Mouse (Mus musculus) limb, embryonic 14.5 days (tissue): ENCODE results near the gene Fbn1. TPM values are rescaled to one million over a fixed set of nuclear protein-coding genes. Genes with fewer than 3 reads are reported as not detected.

Experiments used
- ATAC-seq: fragments of 200-750 bp; cut with Nextera tagmentation; 2 replicates; pipeline ENCODE4 v1.8.0; 2017; ENCODE audit warnings: low read depth, moderate number of reproducible peaks, moderate TSS enrichment; ENCODE audit not compliant: low FRiP score
- DNase-seq: peaks from one replicate; pipeline ENCODE4 v3.0.0-alpha.2; 2015; ENCODE audit warnings: low spot score
- H3K27ac ChIP-seq: fragments of 300-500 bp; sonication (generic); replicated peaks from 2 replicates; pipeline ENCODE4 v1.5.1; 2014; ENCODE audit warnings: low read depth, mild to moderate bottlenecking, low read length, moderate library complexity, mixed read lengths
- H3K27me3 ChIP-seq: fragments of 300-500 bp; sonication (generic); 2 replicates; pipeline ENCODE4 v1.6.1; 2014; ENCODE audit warnings: low read length, mixed read lengths; ENCODE audit not compliant: control insufficient read depth, insufficient read depth
- H3K36me3 ChIP-seq: fragments of 300-500 bp; sonication (generic); 2 replicates; pipeline ENCODE4 v1.6.1; 2014; ENCODE audit warnings: mild to moderate bottlenecking, low read length, moderate library complexity, mixed read lengths; ENCODE audit not compliant: control insufficient read depth, insufficient read depth
- H3K4me1 ChIP-seq: fragments of 300-500 bp; sonication (generic); 2 replicates; pipeline ENCODE4 v1.6.1; 2014; ENCODE audit warnings: antibody characterized with exemption, low read length, mixed read lengths; ENCODE audit not compliant: control insufficient read depth, insufficient read depth
- H3K4me2 ChIP-seq: fragments of 300-500 bp; sonication (generic); replicated peaks from 2 replicates; pipeline ENCODE4 v1.6.1; 2014; ENCODE audit warnings: low read depth, mild to moderate bottlenecking, low read length, moderate library complexity; ENCODE audit not compliant: severe bottlenecking
- H3K4me3 ChIP-seq: fragments of 300-500 bp; sonication (generic); replicated peaks from 2 replicates; pipeline ENCODE4 v1.5.1; 2014; ENCODE audit warnings: low read length
- H3K9ac ChIP-seq: fragments of 300-500 bp; sonication (generic); 2 replicates; pipeline ENCODE4 v1.6.1; 2014; ENCODE audit warnings: mild to moderate bottlenecking, low read depth, low read length, moderate library complexity; ENCODE audit not compliant: severe bottlenecking
- H3K9me3 ChIP-seq: fragments of 300-500 bp; sonication (generic); 2 replicates; pipeline ENCODE4 v1.6.1; 2016; ENCODE audit warnings: low read length; ENCODE audit not compliant: control insufficient read depth
- POLR2A ChIP-seq: fragments of 200-500 bp; IDR thresholded peaks from 2 replicates; pipeline ENCODE4 v1.8.0; 2012; ENCODE audit warnings: inconsistent platforms, mild to moderate bottlenecking, moderate library complexity, borderline replicate concordance; ENCODE audit not compliant: insufficient read depth, insufficient read length; ENCODE audit errors: extremely low read depth
- whole genome bisulfite sequencing: fragments of 180-500 bp; shearing (Covaris S2); extraction: QIAGEN DNeasy Blood & Tissue Kit; methylation state at CpG from one replicate; pipeline ENCODE4 v1.1.7; 2014; 5-methylcytosine and 5-hydroxymethylcytosine counted together
- polyA plus RNA-seq, 2 experiments: library from polyadenylated mRNA; depleted of rRNA in 1 of 2; stranded (reverse) in 1 of 2; unstranded in 1 of 2; fragments of >200 nt; fragmentation: Nextera tagmentation in 1 of 2; extraction: Ambion mirVana in 1 of 2; gene quantifications; 2 replicates each; pipeline versions ENCODE4 v1.2.1 to v1.2.3; 2012 to 2014

The Fbn1 gene
- polyA plus RNA-seq, 2 experiments, result 31.4 to 49.4 TPM

DNA sequence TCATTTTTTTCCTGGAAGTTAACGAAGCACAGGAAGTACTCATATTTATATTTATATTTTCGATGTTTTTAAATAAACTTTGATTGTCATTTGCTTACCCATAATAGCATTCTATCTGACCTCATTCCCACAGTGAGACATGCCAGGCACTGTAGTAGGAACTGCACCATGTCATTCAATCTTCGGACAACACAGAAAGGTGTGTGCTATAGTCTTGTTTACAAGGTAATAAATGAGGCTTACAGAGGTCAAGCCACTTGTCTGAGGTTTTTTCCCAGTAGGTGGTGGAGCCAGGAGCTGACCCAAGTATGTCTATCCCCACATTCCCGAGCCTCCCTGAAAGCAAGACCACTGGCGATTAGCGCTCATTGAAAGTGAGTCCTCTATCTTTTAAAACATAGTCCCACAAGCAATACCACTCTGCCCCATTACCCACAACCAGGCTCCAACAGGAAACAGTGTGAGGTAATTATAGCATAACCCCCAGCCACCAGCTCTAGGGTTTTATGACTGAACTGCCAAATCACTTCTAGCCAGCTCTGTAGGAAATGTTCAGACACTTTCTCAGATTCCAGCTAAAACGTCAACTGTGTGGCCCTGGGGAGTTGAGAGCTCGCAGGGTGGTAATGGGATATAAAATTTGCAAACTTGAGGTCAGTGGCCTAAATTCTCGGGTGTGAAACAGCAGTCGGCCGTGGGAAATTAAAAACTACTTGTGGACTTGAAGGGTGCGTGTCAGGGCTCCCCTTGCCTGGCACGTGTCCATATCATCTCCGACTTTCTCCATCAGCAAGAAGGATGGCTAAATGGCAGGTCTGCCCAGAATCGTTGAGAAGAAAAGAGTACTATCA, 15.5 kb downstream of the Fbn1 start:
- peaks cover 12% of the 10 kb centered on the region; the same call in 1 of the 2 replicates for H3K27me3 ChIP-seq
- peak; percentile 32 for DNase-seq

GRCm38 (mm10) chr2:125489979-125490378, 17.8 kb downstream of the Fbn1 start:
- peaks cover 6% of the 10 kb centered on the region; the same call in 1 of the 2 replicates for H3K36me3 ChIP-seq
- WGBS, result 100% methylated on average over 1 of the region's 1 CpGs
- peaks cover 11% of the 10 kb centered on the region for H3K4me1 ChIP-seq
- no peak overlapping the region for H3K9ac ChIP-seq
- no peak overlapping the region for H3K27ac ChIP-seq
- no peak overlapping the region for H3K4me2 ChIP-seq
- H3K27me3 ChIP-seq, result peaks cover 12% of the 10 kb centered on the region; the same call in 1 of the 2 replicates
- H3K4me3 ChIP-seq, result no peak overlapping the region
- DNase-seq (no peak), ATAC-seq (no peak)
- no peak for TF ChIP-seq POLR2A
- H3K9me3 ChIP-seq, result no peaks in the 10 kb centered on the region

More for the DNA sequence above, 15.5 kb downstream of the Fbn1 start:
- Histone ChIP-seq H3K9ac (no peak overlapping the region), H3K4me3 (no peak overlapping the region), H3K36me3 (peaks cover 21% of the 10 kb centered on the region; the same call in 1 of the 2 replicates), H3K9me3 (no peaks in the 10 kb centered on the region), H3K4me2 (peak overlapping the region; percentile 23; the same call in 1 of the 2 replicates), H3K4me1 (peaks cover 11% of the 10 kb centered on the region), H3K27ac (no peak overlapping the region)
- WGBS, result 25% methylated on average over 15 of the region's 15 CpGs
- no peak for TF ChIP-seq POLR2A
- peak; percentile 66; the same call in 1 of the 2 replicates for ATAC-seq

DNA sequence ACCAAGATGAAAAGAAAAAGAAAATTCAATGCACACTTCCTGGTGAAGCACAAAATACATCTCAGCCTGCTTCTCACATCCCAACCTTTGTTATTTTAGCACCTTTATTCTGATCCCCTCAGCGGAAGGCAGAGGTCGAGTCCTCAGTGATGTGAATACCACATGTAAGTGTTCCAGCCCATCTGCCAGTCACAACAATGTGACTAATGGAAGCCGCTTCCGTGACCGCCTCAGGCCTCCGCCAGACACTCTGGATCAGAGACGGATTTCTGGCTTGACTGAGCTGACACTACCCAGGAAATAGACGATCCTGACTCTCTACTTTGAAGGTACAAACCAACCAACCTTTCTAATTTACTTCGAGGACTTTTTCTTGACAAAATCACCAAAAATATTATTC, 22.9 kb downstream of the Fbn1 start:
- DNase-seq (no peak), ATAC-seq (no peak)
- H3K4me1 ChIP-seq, result peaks cover 11% of the 10 kb centered on the region
- no peaks in the 10 kb centered on the region for H3K36me3 ChIP-seq
- H3K27me3 ChIP-seq, result no peaks in the 10 kb centered on the region
- H3K4me3 ChIP-seq, result no peak overlapping the region
- no peak overlapping the region for H3K4me2 ChIP-seq
- TF ChIP-seq POLR2A, result no peak
- 82% methylated on average over 9 of the region's 9 CpGs for WGBS
- H3K9ac ChIP-seq, result no peak overlapping the region
- H3K27ac ChIP-seq, result no peak overlapping the region
- no peaks in the 10 kb centered on the region for H3K9me3 ChIP-seq

- H3K4me2 ChIP-seq, result no peak overlapping the region
- H3K27ac ChIP-seq, result no peak overlapping the region
- H3K4me1 ChIP-seq, result peaks cover 14% of the 10 kb centered on the region
- no peak for TF ChIP-seq POLR2A
- DNase-seq (no peak), ATAC-seq (no peak)
- no peak overlapping the region for H3K4me3 ChIP-seq
- H3K36me3 ChIP-seq, result no peaks in the 10 kb centered on the region
- no peak overlapping the region for H3K9ac ChIP-seq
- H3K27me3 ChIP-seq, result no peaks in the 10 kb centered on the region
- H3K9me3 ChIP-seq, result no peaks in the 10 kb centered on the region
These were observed 23.6 kb downstream of the Fbn1 start for GRCm38 (mm10) chr2:125484164-125484563.

- Histone ChIP-seq H3K4me1 (peaks cover 14% of the 10 kb centered on the region), H3K9me3 (no peaks in the 10 kb centered on the region), H3K36me3 (peaks cover 3% of the 10 kb centered on the region), H3K27me3 (no peaks in the 10 kb centered on the region), H3K4me2 (no peak overlapping the region), H3K27ac (no peak overlapping the region), H3K9ac (no peak overlapping the region), H3K4me3 (no peak overlapping the region)
- DNase-seq (no peak), ATAC-seq (no peak)
- TF ChIP-seq POLR2A, result no peak
- WGBS, result 75% methylated on average over 9 of the region's 9 CpGs
These were observed 26.1 kb downstream of the Fbn1 start for GRCm38 (mm10) chr2:125481531-125482317.
